Mouse (Mus musculus): Measurements from ENCODE around the gene Cdc42ep1. TPM values are rescaled to one million over a fixed set of nuclear protein-coding genes. Genes with fewer than 3 reads are reported as not detected.

Cdc42ep1 gene
- total and polyA plus RNA-seq, 3 experiments: 0.04 to 1.7 TPM; not detected in 1

- Histone ChIP-seq H3K4me3 (ENCODE audit: control insufficient read depth in 1 of 2, insufficient read depth in 1 of 2, low read depth in 2 of 2, low read length in 2 of 2) (no peak overlapping the region), H3K36me3 (ENCODE audit: control insufficient read depth in 1 of 2, insufficient read depth in 2 of 2, low read length in 2 of 2) (peaks cover 0 to 7% of the 10 kb centered on the region in 2 experiments; a peak in 2 of 4 replicates), H3K79me2 (ENCODE audit: control insufficient read depth, insufficient read depth, low read length, poor library complexity) (no peaks in the 10 kb centered on the region), H3K9ac (ENCODE audit: control insufficient read depth, low read depth, low read length, poor library complexity, severe bottlenecking) (no peak overlapping the region), H3K9me3 (replicated peaks; ENCODE audit: insufficient read depth, low read length) (no peaks in the 10 kb centered on the region), H3K27me3 (ENCODE audit: control insufficient read depth in 1 of 2, insufficient read depth in 2 of 2, low read length in 2 of 2) (peaks cover 10 to 12% of the 10 kb centered on the region in 2 experiments), H3K4me1 (ENCODE audit: control insufficient read depth in 1 of 2, insufficient read depth in 2 of 2, low read length in 2 of 2) (peaks cover 0 to 24% of the 10 kb centered on the region in 2 experiments; a peak in 2 of 4 replicates), H3K27ac (ENCODE audit: control insufficient read depth, low read depth, low read length) (no peak overlapping the region)
- no peak for DNase-seq (ENCODE audit: low read depth, low spot score)
- TF ChIP-seq ZMIZ1 (IDR thresholded peaks at IDR 0.05; ENCODE audit: low read depth, low read length) (no peak), CHD2 (IDR thresholded peaks at IDR 0.05; ENCODE audit: low read length) (no peak), SMC3 (IDR thresholded peaks at IDR 0.05; ENCODE audit: low read depth, low read length) (no peak), NELFE (IDR thresholded peaks at IDR 0.05; ENCODE audit: low read depth, low read length) (no peak), EP300 (IDR thresholded peaks at IDR 0.05; ENCODE audit: low read depth in 1 of 2, low read length in 2 of 2) (no peak), ZC3H11A (IDR thresholded peaks at IDR 0.05; ENCODE audit: low read depth, low read length) (no peak), GABPA (IDR thresholded peaks at IDR 0.05; ENCODE audit: low read depth, low read length) (no peak)
Observed at GRCm38 (mm10) chr15:78840241-78840640, 2.2 kb upstream of the Cdc42ep1 start.

- Histone ChIP-seq H3K27ac (ENCODE audit: control insufficient read depth, low read depth, low read length) (no peak overlapping the region), H3K9ac (ENCODE audit: control insufficient read depth, low read depth, low read length, poor library complexity, severe bottlenecking) (no peak overlapping the region), H3K27me3 (ENCODE audit: control insufficient read depth in 1 of 2, insufficient read depth in 2 of 2, low read length in 2 of 2) (peaks cover 10 to 12% of the 10 kb centered on the region in 2 experiments), H3K4me3 (ENCODE audit: control insufficient read depth in 1 of 2, insufficient read depth in 1 of 2, low read depth in 2 of 2, low read length in 2 of 2) (no peak overlapping the region), H3K36me3 (ENCODE audit: control insufficient read depth in 1 of 2, insufficient read depth in 2 of 2, low read length in 2 of 2) (peaks cover 0 to 7% of the 10 kb centered on the region in 2 experiments; a peak in 2 of 4 replicates), H3K9me3 (replicated peaks; ENCODE audit: insufficient read depth, low read length) (no peaks in the 10 kb centered on the region), H3K79me2 (ENCODE audit: control insufficient read depth, insufficient read depth, low read length, poor library complexity) (no peaks in the 10 kb centered on the region), H3K4me1 (ENCODE audit: control insufficient read depth in 1 of 2, insufficient read depth in 2 of 2, low read length in 2 of 2) (peaks cover 0 to 22% of the 10 kb centered on the region in 2 experiments; a peak in 1 of 4 replicates)
- no peak for TF ChIP-seq SIN3A (IDR thresholded peaks at IDR 0.05; ENCODE audit: low read length)
- TF ChIP-seq MYC (IDR thresholded peaks at IDR 0.05; ENCODE audit: low read depth, low read length): no peak
- TF ChIP-seq CHD1 (IDR thresholded peaks at IDR 0.05; ENCODE audit: low read depth, low read length): no peak
- no peak for TF ChIP-seq SMC3 (IDR thresholded peaks at IDR 0.05; ENCODE audit: low read depth, low read length)
- no peak for TF ChIP-seq POLR2AphosphoS5 (IDR thresholded peaks at IDR 0.05; ENCODE audit: borderline replicate concordance, low read depth, low read length)
- no peak for TF ChIP-seq POLR2A (IDR thresholded peaks at IDR 0.05; ENCODE audit: control insufficient read depth in 1 of 2, insufficient read depth in 1 of 2, low read depth in 1 of 2, low read length in 2 of 2, poor library complexity in 1 of 2)
- TF ChIP-seq USF2 (IDR thresholded peaks at IDR 0.05; ENCODE audit: borderline replicate concordance in 1 of 2, insufficient read depth in 1 of 2, low read depth in 1 of 2, low read length in 2 of 2): no peak
- no peak for TF ChIP-seq ZC3H11A (IDR thresholded peaks at IDR 0.05; ENCODE audit: low read depth, low read length)
- no peak for TF ChIP-seq JUND (IDR thresholded peaks at IDR 0.05; ENCODE audit: low read depth, low read length)
- TF ChIP-seq UBTF (IDR thresholded peaks at IDR 0.05; ENCODE audit: borderline replicate concordance, insufficient read depth, low read depth, low read length): no peak
- TF ChIP-seq MAZ (IDR thresholded peaks at IDR 0.05; ENCODE audit: low read depth, low read length): no peak
- no peak for TF ChIP-seq POLR2AphosphoS2 (IDR thresholded peaks at IDR 0.05; ENCODE audit: low read length)
- TF ChIP-seq MAX (IDR thresholded peaks at IDR 0.05; ENCODE audit: low read length): no peak
- DNase-seq (ENCODE audit: low read depth, low spot score): no peak
Observed at GRCm38 (mm10) chr15:78840751-78841150, 1.7 kb upstream of the Cdc42ep1 start.

All from MEL (cell line).